Mouse (Mus musculus): ENCODE measurements around the gene Muc1. TPM values are rescaled to one million over a fixed set of nuclear protein-coding genes. Genes with fewer than 3 reads are reported as not detected.

Muc1 gene
- total RNA-seq, 2 experiments from 2014 or later = 0.31 to 1.3 TPM

DNA sequence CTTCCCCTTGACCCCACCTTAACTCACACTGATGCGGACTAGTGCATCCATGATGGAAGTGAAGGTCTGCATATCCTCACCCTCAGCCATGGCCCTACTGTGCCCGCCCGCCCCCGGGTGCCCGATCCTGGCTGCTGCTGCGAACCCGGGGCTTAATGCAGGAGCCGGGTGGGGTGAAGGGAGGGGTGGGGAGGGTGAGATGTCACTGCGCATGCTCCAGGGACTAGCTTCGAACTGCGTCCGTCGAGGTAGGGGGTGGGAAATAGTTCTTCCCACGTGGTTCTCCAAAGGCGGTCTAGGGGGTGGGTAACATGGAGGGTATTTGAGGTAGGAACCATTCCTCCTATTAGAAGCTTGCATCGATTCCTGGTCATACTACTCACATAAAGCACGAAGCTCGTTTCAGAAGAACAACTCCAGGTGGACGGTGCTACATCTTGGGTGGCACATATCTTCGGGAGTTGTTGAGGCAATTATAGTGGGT is 16.9 kb downstream of the Muc1 start, which contains the start of gene Krtcap2:
Krtcap2 (plus strand) TSS at position 279 of the 484 bp plus-strand sequence.
- peak; percentile 78 to 85 for DNase-seq (ENCODE audit: low spot score in 2 of 2)
- peak within 1 kb of the TSS; percentile 89 for H3K4me3 ChIP-seq
- H3K27ac ChIP-seq = peak within 1 kb of the TSS; percentile 98
- no peak for TF ChIP-seq CTCF (conservative IDR thresholded peaks at IDR 0.05)

DNA sequence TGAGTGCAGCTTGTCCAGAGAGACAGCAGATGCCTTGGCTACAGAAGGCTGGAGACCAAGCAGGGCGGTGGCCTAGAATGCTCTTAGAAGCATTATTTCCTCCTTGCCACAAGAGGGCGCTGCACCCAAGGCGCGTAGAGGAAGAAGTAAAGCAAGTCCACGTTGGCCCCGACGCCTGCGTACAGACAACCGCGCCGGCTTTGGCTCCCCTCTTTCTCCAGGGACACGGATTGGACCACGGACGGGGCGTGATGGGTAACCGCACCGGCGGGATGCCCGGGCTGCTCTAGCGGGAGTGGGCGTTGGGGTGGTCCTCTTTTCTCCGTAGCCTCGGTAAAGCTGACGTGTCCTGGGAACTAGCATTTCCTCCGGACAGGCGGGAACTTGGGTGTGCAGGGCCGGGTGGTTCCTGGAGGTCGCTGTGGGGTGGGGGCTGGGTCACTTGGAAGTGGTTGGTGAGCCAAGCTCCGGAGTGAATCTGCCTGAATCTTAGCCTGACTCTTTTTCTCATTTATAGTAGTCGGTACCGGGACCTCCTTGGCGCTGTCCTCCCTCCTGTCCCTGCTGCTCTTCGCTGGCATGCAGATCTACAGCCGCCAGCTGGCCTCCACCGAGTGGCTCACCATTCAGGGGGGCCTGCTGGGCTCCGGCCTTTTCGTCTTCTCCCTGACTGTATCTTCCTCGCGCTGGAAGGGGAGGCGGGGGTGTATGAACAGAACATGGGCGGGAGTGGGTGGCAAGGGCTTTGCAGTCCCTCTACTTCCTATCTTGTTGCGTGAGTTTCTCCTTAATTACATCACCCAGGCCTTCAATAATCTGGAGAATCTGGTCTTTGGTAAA is 17.6 kb downstream of the Muc1 start, which contains the start of gene Trim46:
Trim46 (minus strand) TSS at position 49 of the 840 bp plus-strand sequence.
- peak within 1 kb of the TSS; percentile 98 for H3K27ac ChIP-seq
- peak; percentile 96 for TF ChIP-seq CTCF (conservative IDR thresholded peaks at IDR 0.05)
- DNase-seq (ENCODE audit: low spot score in 2 of 2) = peak; percentile 89 to 91
- peak within 1 kb of the TSS; percentile 89 for H3K4me3 ChIP-seq

DNA sequence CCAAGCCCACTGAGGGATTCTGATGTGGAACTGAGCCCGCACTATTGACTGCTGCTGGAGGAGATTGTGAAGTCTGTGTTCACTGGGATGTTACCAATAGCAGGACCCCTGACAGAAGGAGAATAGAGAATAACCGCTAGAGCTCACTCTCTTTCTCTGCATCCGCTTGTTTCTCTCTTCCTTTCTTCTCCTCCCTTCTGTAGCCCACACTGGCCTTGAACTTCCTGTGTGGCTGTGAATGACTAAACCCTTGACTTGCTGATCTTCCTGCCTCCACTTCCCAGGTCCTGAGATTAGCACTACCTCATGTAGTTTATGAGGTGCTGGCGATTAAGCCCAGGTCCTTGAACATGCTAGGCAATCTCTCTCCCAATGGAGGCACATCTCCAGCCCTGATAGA is 18.6 kb downstream of the Muc1 start:
- TF ChIP-seq CTCF (conservative IDR thresholded peaks at IDR 0.05) = no peak
- no peak overlapping the region for H3K4me3 ChIP-seq
- DNase-seq (ENCODE audit: low spot score in 2 of 2) = no peak
- H3K27ac ChIP-seq = no peak overlapping the region

DNA sequence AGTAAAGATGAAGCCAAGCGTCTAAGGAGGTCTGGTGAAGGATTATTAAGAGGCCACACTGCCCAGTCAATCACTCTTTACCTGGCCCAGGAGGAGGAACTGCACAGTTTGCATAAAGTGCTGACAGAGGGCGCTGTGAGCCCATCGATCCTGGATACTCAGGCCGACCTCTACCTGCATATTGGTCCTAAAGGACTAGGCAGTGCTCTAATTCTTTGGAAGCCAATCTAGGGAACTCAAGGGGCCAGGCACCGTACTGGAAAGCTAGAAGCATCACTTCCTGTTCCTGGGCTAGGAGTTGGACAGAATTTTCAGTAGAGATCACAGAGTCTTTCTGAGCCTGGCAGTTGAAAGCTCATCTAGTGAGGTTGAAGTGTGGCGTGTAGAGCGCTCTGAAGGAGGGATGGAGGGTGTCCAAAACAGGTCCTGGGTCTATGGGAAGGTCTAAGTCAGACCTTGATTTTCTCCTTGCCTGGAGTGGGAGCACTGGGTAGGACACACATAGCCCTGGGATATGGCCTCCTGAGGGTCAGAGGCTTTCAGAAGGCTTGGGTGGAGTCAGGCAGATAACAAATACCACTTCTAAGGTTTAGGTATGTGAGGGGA is 21.7 kb downstream of the Muc1 start:
- Histone ChIP-seq H3K4me3 (no peak overlapping the region), H3K27ac (peak overlapping the region; percentile 51)
- TF ChIP-seq CTCF (conservative IDR thresholded peaks at IDR 0.05) = peak; percentile 86
- DNase-seq (ENCODE audit: low spot score in 2 of 2) = no peak

DNA sequence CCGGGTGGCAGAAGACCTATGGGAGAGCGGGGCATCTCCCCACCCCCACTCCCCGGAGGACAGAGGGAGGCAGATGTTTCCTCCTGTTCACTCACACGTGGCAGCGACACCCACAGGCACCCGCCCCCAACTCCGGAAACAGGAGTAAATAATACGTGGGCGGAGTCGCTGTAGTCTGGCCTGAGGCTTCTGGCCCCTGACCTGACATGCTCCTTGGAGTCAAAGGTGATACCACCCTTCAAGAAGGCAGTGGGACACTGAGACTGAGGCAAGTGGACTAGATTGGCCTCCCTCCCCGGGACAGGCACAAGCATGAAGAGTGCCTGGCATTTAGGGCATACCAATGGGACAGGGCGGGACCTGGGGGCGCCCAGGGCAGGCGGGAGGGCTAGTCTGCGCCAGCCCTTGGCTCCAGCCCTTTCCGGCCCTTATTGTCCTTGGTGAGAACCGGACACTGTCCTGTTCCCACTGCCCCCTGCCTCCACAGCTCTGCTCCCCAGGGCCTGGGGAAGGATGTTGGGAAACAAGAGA is 22.6 kb downstream of the Muc1 start:
- peak overlapping the region; percentile 52 for H3K27ac ChIP-seq
- DNase-seq (ENCODE audit: low spot score in 2 of 2) = no peak
- TF ChIP-seq CTCF (conservative IDR thresholded peaks at IDR 0.05) = no peak
- no peak overlapping the region for H3K4me3 ChIP-seq

DNA sequence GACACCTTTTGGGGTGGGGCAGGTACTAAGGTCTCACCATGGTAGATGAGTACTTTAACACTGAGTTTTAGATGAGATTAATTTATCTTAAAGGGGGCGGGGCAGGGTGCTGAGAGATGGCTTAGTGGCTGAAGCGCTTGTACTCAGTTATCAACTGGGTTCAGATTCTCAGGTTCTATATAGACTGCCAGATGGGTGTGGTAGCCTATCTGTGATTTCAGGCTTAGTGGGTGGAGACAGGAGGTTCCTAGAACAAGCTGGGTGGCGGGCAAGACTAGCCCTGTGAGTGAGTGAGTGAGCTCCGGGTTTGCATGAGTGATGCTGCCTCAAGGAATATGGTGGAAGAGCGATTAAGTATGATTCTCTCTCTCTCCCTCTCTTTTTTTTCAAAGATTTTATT is 26.1 kb downstream of the Muc1 start:
- no peak for TF ChIP-seq CTCF (conservative IDR thresholded peaks at IDR 0.05)
- no peak overlapping the region for H3K4me3 ChIP-seq
- no peak overlapping the region for H3K27ac ChIP-seq
- DNase-seq (ENCODE audit: low spot score in 2 of 2) = no peak

DNA sequence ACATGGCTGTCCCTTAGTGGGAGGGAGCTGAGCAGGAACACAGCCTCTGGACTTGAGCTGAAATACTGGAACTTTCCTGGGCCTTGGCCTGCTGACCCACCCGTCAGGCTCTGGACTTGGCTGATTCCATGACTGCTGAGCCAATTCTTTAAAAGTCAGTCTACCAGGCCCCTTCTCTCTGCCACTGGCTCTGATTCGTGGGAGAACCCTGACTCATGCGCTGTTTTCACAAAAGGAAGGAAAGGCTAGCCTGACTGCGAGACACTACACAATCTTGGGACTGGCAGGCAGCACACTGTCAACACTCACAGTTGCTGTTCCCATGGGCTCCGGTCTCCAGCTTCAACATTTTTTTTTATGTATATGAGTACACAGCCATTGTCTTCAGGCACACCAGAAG is 27.3 kb downstream of the Muc1 start:
- TF ChIP-seq CTCF (conservative IDR thresholded peaks at IDR 0.05) = no peak
- no peak overlapping the region for H3K27ac ChIP-seq
- no peak for DNase-seq (ENCODE audit: low spot score in 2 of 2)
- H3K4me3 ChIP-seq = no peak overlapping the region

DNA sequence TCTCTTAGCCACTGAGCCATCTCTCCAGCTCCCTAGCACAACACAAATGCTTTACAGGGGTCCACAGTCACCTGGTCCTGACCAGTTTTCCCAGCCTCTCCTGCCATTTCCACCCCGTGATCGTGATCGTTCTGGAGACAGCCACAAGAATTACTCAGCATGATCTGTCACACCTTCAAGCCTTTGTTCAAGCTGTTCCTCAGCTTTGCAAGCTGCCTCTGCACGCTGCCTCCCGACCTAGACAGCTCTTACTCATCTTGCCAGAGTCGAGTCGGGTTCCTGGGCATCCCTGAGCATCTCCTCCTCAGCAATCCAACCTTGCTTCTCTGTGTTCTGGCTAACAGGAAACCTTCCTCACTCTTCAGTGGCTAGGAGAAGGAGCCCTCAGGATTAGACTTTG is 30.2 kb downstream of the Muc1 start, which contains the start of gene Dpm3:
Dpm3 (plus strand) TSS at position 283 of the 400 bp plus-strand sequence.
- no peak for TF ChIP-seq CTCF (conservative IDR thresholded peaks at IDR 0.05)

DNA sequence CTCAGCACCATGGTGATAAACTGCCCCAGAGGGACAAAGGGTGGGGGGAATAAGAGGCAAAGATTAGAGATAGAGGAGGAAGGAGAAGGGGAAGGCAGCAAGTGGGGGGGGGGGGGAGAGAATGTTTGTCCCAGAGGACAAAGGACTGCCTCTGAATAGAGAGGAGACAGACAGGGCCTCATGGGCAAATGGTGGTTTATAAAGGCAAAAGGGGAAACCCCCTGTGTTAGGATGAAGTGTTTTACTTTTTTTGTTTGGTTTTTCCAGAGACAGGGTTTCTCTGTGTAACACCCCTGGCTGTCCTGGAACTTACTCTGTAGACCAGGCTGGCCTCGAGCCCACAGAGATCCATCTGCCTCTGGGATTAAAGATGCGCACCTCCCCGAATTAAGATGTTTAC is 31.4 kb downstream of the Muc1 start:
- Histone ChIP-seq H3K4me3 (no peak overlapping the region), H3K27ac (no peak overlapping the region)
- no peak for DNase-seq (ENCODE audit: low spot score in 2 of 2)
- TF ChIP-seq CTCF (conservative IDR thresholded peaks at IDR 0.05) = no peak

More for the DNA sequence above, 30.2 kb downstream of the Muc1 start, which contains the start of gene Dpm3:
- H3K4me3 ChIP-seq = no peak within 1 kb of the TSS
- no peak within 1 kb of the TSS for H3K27ac ChIP-seq
- DNase-seq (ENCODE audit: low spot score in 2 of 2) = no peak

DNA sequence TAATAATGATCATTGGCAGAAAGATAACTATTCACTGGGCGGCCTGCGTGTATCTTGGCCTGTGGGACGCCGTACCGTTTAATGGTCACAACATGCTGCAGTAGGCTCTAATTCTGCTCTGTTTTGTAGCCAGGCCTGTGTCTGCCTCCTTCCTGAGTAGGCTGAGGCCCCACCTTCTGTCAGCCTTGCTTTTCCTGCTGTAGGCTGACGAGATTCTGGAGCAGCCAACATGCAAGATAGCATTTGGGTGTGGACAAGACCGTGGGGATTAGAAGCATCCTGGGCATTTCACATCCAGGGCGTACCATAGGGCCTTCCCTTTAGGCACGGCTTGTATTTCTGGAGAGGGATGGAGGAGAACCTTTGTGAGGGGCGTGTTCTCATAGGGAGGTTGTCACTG is 33.6 kb downstream of the Muc1 start:
- peak overlapping the region; percentile 62 for H3K27ac ChIP-seq
- TF ChIP-seq CTCF (conservative IDR thresholded peaks at IDR 0.05) = no peak
- no peak for DNase-seq (ENCODE audit: low spot score in 2 of 2)

DNA sequence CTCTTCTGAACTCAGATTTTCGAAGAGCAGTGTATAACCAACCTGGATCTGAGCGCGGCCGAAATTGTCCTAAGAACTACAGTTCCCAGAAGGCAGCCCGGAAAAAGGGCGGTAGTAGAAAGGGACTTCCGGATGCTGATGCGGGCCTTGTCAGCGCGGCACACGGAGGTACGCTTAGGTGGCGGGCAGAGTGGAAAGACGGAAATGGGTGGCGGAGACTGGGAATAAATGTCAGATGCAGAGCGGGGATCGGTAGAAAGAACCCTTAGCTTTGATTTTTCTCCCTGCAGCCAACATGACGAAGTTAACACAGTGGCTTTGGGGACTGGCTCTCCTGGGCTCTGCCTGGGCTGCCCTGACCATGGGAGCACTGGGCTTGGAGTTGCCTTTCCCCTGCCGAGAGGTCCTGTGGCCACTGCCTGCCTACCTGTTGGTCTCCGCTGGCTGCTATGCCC is 37.6 kb downstream of the Muc1 start:
- DNase-seq (ENCODE audit: low spot score in 2 of 2) = peak; percentile 82 to 87
- Histone ChIP-seq H3K27ac (peak overlapping the region; percentile 97), H3K4me3 (peak overlapping the region; percentile 95)
- no peak for TF ChIP-seq CTCF (conservative IDR thresholded peaks at IDR 0.05)

More for the DNA sequence above, 33.6 kb downstream of the Muc1 start:
- no peak overlapping the region for H3K4me3 ChIP-seq

DNA sequence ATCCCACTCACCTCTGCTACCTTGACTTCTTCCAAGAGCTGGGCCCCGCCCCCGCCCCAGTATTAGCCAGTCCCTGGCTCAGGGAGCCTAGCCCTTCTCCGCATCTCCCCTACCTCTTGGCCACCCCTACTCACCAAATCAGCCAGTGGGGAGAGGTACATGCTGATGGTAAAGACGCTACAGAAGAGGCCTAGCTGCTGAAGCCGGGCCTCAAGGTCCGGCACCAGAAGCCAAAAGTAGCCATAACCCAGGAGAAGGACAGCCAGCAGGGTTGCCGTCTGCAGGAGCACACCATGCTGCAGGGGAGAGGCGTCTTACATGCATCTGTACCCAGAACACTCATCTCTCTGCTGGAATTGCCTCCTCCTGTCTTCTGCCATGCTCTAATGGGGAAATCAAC is 40.1 kb downstream of the Muc1 start:
- no peak for TF ChIP-seq CTCF (conservative IDR thresholded peaks at IDR 0.05)
- Histone ChIP-seq H3K4me3 (peak overlapping the region; percentile 71), H3K27ac (peak overlapping the region; percentile 94; the same call in 1 of the 2 replicates)
- DNase-seq (ENCODE audit: low spot score in 2 of 2) = no peak

All from layer of hippocampus, adult 2 months (tissue).